Mouse (Mus musculus) urinary bladder, adult 2 months (tissue): ENCODE results near the gene 1700025B11Rik. TPM values are rescaled to one million over a fixed set of nuclear protein-coding genes. Genes with fewer than 3 reads are reported as not detected.
"Not testable (repeated sequence)": the region's sequence is repeated elsewhere in the genome, so short reads cannot be mapped to it uniquely, and the experiment has no call there.

Experiments used
- DNase-seq: peaks from one replicate; pipeline ENCODE4 v3.0.0; 2022; ENCODE audit warnings: low spot score
- polyA plus RNA-seq: library from polyadenylated mRNA; depleted of rRNA; stranded (reverse); fragments of >200 nt; gene quantifications from 2 replicates; pipeline ENCODE4 v1.2.3, GENCODE M21; 2012; rRNA removed

Gene 1700025B11Rik
- not detected in 2 replicates for polyA plus RNA-seq

GRCm38 (mm10) chr15:77561792-77562191, at the start of gene 1700025B11Rik:
Gene 1700025B11Rik (minus strand): TSS chr15:77561892.
- DNase-seq: no peak

GRCm38 (mm10) chr15:77606069-77606468, 44.4 kb upstream of the 1700025B11Rik start:
- no peak for DNase-seq

GRCm38 (mm10) chr15:77598958-77599357, 37.3 kb upstream of the 1700025B11Rik start, which contains the start of gene Gm36245:
Gene Gm36245 (plus strand): TSS chr15:77599258.
- DNase-seq: no peak

- no peak for DNase-seq
Observed at GRCm38 (mm10) chr15:77598429-77598828, 36.7 kb upstream of the 1700025B11Rik start.

- no peak for DNase-seq
Observed at GRCm38 (mm10) chr15:77595961-77596360, 34.3 kb upstream of the 1700025B11Rik start, which contains the start of gene Apol10b. Gene Apol10b (minus strand): TSS chr15:77596125.

GRCm38 (mm10) chr15:77593557-77593956, 31.9 kb upstream of the 1700025B11Rik start:
- no peak for DNase-seq

GRCm38 (mm10) chr15:77590881-77591280, 29.2 kb upstream of the 1700025B11Rik start:
- DNase-seq: no peak

- no peak for DNase-seq
Observed at GRCm38 (mm10) chr15:77588981-77589380, 27.3 kb upstream of the 1700025B11Rik start.

- DNase-seq: no peak
Observed at GRCm38 (mm10) chr15:77587026-77587425, 25.3 kb upstream of the 1700025B11Rik start.

- DNase-seq: no peak
Observed at GRCm38 (mm10) chr15:77581681-77582080, 20.0 kb upstream of the 1700025B11Rik start.

- DNase-seq: no peak
Observed at GRCm38 (mm10) chr15:77579311-77579710, 17.6 kb upstream of the 1700025B11Rik start.

- DNase-seq: no peak
Observed at GRCm38 (mm10) chr15:77578801-77579200, 17.1 kb upstream of the 1700025B11Rik start.

- no peak for DNase-seq
Observed at GRCm38 (mm10) chr15:77563219-77563618, 1.5 kb upstream of the 1700025B11Rik start.

GRCm38 (mm10) chr15:77539221-77539620, 22.5 kb downstream of the 1700025B11Rik start:
- DNase-seq: not testable (repeated sequence)

- no peak for DNase-seq
Observed at GRCm38 (mm10) chr15:77533216-77533615, 28.5 kb downstream of the 1700025B11Rik start, which contains the start of gene Apol7c. Gene Apol7c (minus strand): TSS chr15:77533316.

GRCm38 (mm10) chr15:77523186-77523843, 38.4 kb downstream of the 1700025B11Rik start:
- peak; percentile 30 for DNase-seq

- DNase-seq: not testable (repeated sequence)
Observed at GRCm38 (mm10) chr15:77520596-77520995, 41.1 kb downstream of the 1700025B11Rik start.

Other genes starting within 250 kb of the 1700025B11Rik start
- gene Apol7a, start 162.8 kb downstream of the 1700025B11Rik start, polyA plus RNA-seq: 1.8 and 2.8 TPM in 2 replicates
- gene Apol9a, start 150.8 kb downstream of the 1700025B11Rik start, polyA plus RNA-seq: 3.4 and 3.9 TPM in 2 replicates
- gene Apol7b, start 114.4 kb downstream of the 1700025B11Rik start, polyA plus RNA-seq: 0.03 and 0.04 TPM in 2 replicates
- gene Apol10a, start 84.8 kb downstream of the 1700025B11Rik start, polyA plus RNA-seq: not detected in 2 replicates
- not detected in 2 replicates for gene Apol11a, start 53.6 kb downstream of the 1700025B11Rik start, polyA plus RNA-seq
- gene Apol7c, start 28.6 kb downstream of the 1700025B11Rik start, polyA plus RNA-seq: 1.3 and 1.8 TPM in 2 replicates
- 4.9 and 6.4 TPM in 2 replicates for gene Apol10b, start 34.2 kb upstream of the 1700025B11Rik start, polyA plus RNA-seq
- not detected in 2 replicates for gene Gm36245, start 37.4 kb upstream of the 1700025B11Rik start, polyA plus RNA-seq
- gene Apol11b, start 81.4 kb upstream of the 1700025B11Rik start, polyA plus RNA-seq: 0.06 and 0.10 TPM in 2 replicates
- 0.41 and 0.66 TPM in 2 replicates for gene Apol7e, start 137.0 kb upstream of the 1700025B11Rik start, polyA plus RNA-seq
- gene Apol9b, start 167.1 kb upstream of the 1700025B11Rik start, polyA plus RNA-seq: 4.6 and 5.5 TPM in 2 replicates
- gene Apol8, start 195.1 kb upstream of the 1700025B11Rik start, polyA plus RNA-seq: 0.29 and 0.72 TPM in 2 replicates